Mouse (Mus musculus) forelimb bud, embryonic 11.5 days (tissue): ENCODE measurements around the gene Grm5.

Experiments
- DNase-seq: peaks from one replicate; pipeline ENCODE4 v3.0.0-alpha.2; 2012; ENCODE audit warnings: low read depth, low spot score

The Grm5 gene

GRCm38 (mm10) chr7:88159542-88160241 lies 575.7 kb downstream of the Grm5 start:
- DNase-seq: no peak

- no peak for DNase-seq
Observed at GRCm38 (mm10) chr7:88161586-88161985, 577.6 kb downstream of the Grm5 start.
